Mouse (Mus musculus) urinary bladder, postnatal 14 days (tissue): Measurements from ENCODE around the gene Fam129a.
A peak's percentile ranks its signal among the peaks of the same experiment; 100 is the strongest.
"Not testable (repeated sequence)": the region's sequence is repeated elsewhere in the genome, so short reads cannot be mapped to it uniquely, and the experiment has no call there.

Source experiments
- DNase-seq: peaks from one replicate; pipeline ENCODE4 v3.0.0; 2021; ENCODE audit warnings: low spot score

Gene Fam129a

GRCm38 (mm10) chr1:151741199-151741621 is 170.2 kb downstream of the Fam129a start:
- DNase-seq, result no peak

GRCm38 (mm10) chr1:151749894-151750293 is 178.9 kb downstream of the Fam129a start:
- not testable (repeated sequence) for DNase-seq

GRCm38 (mm10) chr1:151752946-151753345 is 182.0 kb downstream of the Fam129a start:
- DNase-seq, result no peak

GRCm38 (mm10) chr1:151753374-151753929 is 182.5 kb downstream of the Fam129a start:
- no peak for DNase-seq

DNA sequence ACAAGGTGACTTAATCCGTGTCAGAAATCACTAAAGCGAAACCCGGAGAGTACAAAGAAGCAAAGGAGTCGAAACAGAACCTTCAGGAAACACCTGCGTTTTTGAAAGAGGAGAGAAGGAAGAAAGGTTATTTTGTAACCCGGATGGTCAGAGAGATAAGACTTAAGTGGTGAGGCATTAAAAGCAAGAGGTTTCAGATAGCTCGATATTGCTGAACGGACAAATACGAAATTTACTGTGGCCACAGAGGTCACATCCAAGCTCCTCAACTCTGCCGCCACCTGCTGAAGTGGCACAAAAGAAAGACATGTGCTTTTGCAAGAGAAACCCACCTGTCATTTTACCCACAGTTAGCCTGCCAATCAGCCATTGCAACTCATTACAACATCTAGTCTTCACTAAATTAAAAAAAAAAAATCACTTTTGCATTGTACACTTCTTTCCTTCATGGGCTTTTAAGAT is 183.1 kb downstream of the Fam129a start:
- DNase-seq, result peak; percentile 8

GRCm38 (mm10) chr1:151754881-151755659 is 184.1 kb downstream of the Fam129a start, which contains the start of gene Edem3:
Gene Edem3, plus strand, starts transcription at chr1:151755371.
- peak; percentile 98 for DNase-seq

DNA sequence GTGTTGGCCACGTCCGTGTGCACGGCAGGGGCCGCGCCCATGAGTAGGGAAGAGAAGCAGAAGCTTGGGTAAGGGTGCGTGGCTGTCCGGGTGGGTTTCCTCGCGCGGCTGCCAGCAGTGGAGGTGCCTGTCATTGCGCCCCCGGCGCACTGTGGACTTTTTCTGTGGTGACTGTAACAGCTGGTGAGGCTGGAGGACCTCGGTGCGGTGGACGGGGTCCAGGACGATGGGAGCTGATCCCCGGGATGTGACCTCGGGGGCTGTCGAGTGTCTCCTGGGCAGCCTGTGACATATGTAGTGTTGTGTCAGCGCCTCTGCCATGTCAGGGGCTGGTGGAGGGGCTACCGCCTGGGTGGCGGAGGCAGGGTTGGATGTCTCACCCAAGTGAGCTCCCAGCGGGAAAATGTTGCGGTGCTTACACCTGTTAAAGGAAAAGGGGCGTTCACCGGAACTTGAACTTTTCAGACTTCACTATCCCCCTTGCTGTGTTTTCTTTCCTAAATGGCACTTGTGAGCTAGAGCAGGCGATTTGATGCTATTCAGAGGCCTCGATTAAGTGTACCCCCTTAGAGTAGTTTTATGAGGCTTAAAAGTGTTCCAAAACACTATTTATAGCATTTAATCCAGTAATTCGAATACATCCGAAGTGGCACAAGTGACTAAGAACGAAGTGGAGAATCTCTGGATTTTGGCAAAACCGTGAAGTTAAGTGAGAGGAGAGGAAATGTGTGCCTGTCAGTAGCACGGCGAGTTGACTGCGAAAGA is 184.9 kb downstream of the Fam129a start:
- DNase-seq, result no peak

DNA sequence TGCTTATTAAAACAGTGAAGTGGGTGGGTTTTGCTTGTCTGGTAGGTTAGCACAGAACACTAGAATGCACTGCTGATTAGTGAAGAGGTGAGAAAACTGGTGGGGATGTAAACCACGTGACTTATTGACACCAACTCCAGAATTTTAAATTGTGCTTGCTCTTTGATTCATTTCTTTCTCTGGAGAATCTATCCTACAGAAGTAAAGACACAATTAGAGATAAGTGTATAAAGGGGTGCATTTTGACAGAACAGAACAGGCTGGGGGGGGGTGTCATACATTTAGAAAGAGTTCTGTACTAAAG is 185.4 kb downstream of the Fam129a start:
- no peak for DNase-seq

DNA sequence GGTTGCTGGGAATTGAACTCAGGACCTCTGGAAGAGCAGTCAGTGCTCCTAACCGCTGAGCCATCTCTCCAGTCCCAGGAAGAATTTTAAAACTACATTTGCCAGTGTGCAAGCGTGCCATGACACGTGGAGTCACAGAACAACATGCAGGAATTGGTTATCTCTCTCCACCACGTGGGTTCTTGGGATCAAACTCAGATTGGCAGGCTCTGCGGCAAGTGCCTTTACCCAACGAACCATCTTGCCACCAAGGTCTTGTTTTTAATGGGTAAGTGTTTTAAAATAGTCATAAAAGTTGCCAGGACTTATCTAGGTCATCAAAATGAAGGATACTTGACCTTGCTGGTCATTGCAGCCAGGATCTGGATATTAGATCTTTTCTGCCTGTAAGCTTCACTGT is 187.3 kb downstream of the Fam129a start:
- no peak for DNase-seq

GRCm38 (mm10) chr1:151758991-151759390 is 188.0 kb downstream of the Fam129a start:
- DNase-seq, result no peak

- no peak for DNase-seq
These were observed 193.2 kb downstream of the Fam129a start for GRCm38 (mm10) chr1:151764236-151764635.

- DNase-seq, result no peak
These were observed 195.2 kb downstream of the Fam129a start for GRCm38 (mm10) chr1:151766166-151766565.

- DNase-seq, result no peak
These were observed 196.1 kb downstream of the Fam129a start for GRCm38 (mm10) chr1:151766976-151767654.

DNA sequence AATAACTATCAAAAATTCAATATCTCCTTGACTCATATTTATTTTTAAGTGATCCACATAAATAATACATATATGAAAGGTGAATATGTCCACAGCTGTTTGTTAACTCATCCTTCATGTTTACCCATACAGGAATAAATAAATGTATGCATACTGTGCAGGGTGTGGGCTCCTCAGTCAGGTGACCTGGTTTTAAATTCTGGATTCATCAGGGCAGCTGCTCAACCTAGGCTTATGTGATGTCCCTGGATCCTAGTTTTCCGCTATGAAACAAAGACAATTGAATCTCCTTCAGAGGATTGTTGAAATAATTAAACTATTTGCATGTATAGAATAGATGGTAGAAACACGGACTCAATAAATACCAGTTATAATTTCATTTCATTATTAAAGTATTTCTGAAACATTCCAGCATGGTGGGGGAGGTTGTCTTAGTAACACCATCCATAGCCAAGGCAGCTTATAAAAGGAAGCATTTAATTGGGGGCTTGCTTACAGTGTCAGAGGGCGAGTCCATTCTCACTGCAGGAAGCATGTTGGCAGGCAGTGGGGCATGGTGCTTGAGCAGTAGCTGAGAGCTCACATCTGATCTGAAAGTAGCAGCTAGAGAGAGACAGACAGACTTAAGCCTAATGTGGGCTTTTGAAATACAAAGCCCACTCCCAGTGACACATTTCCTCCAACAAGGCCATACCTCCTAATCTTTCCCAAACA is 198.4 kb downstream of the Fam129a start:
- DNase-seq, result no peak
